Mouse (Mus musculus): Measurements from ENCODE around the gene Atp2a2. TPM values are rescaled to one million over a fixed set of nuclear protein-coding genes. Genes with fewer than 3 reads are reported as not detected.
"Not testable (repeated sequence)": the region's sequence is repeated elsewhere in the genome, so short reads cannot be mapped to it uniquely, and the experiment has no call there.

The Atp2a2 gene
- polyA plus RNA-seq, 2 experiments, result 12.8 to 25.9 TPM

DNA sequence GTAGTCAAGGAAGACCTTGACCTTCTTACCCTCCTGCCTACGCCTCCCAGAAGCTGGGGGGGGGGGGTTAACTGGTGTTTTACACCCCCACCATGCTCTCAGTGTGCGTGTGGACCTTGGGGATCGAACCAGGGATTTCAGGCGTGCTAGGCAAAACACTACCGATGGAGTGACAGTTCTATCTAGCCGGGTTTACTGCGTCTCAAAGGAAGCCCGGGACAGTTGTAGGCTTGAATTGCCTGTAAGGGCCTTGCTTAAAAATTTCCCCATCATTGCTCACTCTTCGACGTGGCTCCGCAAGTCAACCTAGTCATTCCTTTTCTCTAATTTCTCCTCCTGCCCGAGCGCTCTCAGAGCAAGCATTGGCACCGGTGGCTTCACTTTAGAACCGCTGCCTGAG lies 78.9 kb downstream of the Atp2a2 start:
- H3K4me3 ChIP-seq (ENCODE audit: insufficient read depth in 1 of 2, low read depth in 2 of 2, low read length in 2 of 2), result peak overlapping the region; percentile 89 to 99
- no peaks in the 10 kb centered on the region for H3K27me3 ChIP-seq (ENCODE audit: control insufficient read depth, insufficient read depth, low read length)
- H3K9ac ChIP-seq (replicated peaks), result peak overlapping the region; percentile 95
- peak overlapping the region; percentile 99 for H3K4me2 ChIP-seq (ENCODE audit: low read depth)
- peaks cover 3% of the 10 kb centered on the region for H3K36me3 ChIP-seq (replicated peaks; ENCODE audit: control insufficient read depth, insufficient read depth, low read depth)
- ATAC-seq (ENCODE audit: insufficient read depth) (no peak), DNase-seq (ENCODE audit: low read depth in 3 of 3, low spot score in 3 of 3) (no peak)
- TF ChIP-seq CTCF (IDR thresholded peaks at IDR 0.05; ENCODE audit: low read depth) (no peak), EP300 (IDR thresholded peaks at IDR 0.05; ENCODE audit: low read depth) (no peak)
- H3K9me3 ChIP-seq (ENCODE audit: control insufficient read depth, low read length), result no peaks in the 10 kb centered on the region
- WGBS (ENCODE audit: insufficient replicate concordance), result 17% methylated on average over 15 of the region's 15 CpGs
- H3K27ac ChIP-seq, result peak overlapping the region; percentile 51; the same call in 1 of the 2 replicates
- H3K4me1 ChIP-seq (replicated peaks; ENCODE audit: control insufficient read depth in 2 of 2, insufficient read depth in 2 of 2, low read length in 1 of 2), result peaks cover 7 to 21% of the 10 kb centered on the region in 2 experiments; a peak in 3 of 4 replicates

DNA sequence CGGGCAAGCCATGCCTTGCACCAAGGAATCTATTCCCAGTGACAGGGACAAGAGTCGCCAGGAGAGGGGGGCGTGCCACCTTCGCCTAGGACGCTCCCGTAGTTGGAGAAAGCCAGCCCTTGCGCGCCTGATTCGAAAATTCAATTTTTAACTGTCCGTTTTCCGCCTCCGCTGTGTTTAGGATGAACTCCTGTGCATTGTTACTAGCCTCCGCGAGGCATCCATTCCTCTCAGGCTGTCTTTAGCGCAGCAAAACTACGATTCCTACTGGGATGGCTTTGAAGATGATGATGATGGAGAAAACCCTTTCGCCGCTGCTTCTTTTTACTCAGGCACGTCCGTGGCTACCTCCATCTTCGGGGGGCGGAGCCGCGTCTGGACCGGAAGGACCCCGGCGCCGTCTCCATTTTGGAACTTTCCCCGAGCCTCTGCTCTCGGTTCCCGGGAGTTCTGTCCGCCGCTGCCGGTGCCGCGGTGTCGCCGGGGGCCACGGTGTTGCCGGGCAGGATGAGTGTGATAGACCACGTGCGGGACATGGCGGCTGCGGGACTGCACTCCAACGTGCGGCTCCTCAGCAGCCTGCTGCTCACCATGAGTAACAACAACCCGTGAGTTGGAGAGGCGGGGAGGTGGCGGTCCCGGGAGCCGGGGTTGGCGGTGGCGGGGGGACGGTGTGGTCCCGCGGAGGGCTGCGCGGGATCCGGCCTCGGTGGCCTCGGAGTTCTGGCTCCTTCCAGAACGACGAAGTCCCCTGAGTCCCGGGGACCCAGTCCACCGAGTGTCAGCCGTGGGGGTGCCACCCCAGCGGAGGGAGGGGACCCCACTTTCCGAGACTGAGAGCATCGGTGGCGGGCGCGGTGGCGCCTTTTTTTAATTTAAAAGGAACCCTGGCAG lies 79.7 kb downstream of the Atp2a2 start:
- no peaks in the 10 kb centered on the region for H3K9me3 ChIP-seq (ENCODE audit: control insufficient read depth, low read length)
- DNase-seq (ENCODE audit: low read depth in 3 of 3, low spot score in 3 of 3), result peak; percentile 71 to 78 (median 71)
- H3K27me3 ChIP-seq (ENCODE audit: control insufficient read depth, insufficient read depth, low read length), result no peaks in the 10 kb centered on the region
- H3K4me3 ChIP-seq (ENCODE audit: insufficient read depth in 1 of 2, low read depth in 2 of 2, low read length in 2 of 2), result peak overlapping the region; percentile 89 to 99
- H3K4me2 ChIP-seq (ENCODE audit: low read depth), result peak overlapping the region; percentile 99
- TF ChIP-seq CTCF (IDR thresholded peaks at IDR 0.05; ENCODE audit: low read depth) (no peak; the same call in 1 of the 2 replicates), EP300 (IDR thresholded peaks at IDR 0.05; ENCODE audit: low read depth) (peak; percentile 47)
- H3K4me1 ChIP-seq (replicated peaks; ENCODE audit: control insufficient read depth in 2 of 2, insufficient read depth in 2 of 2, low read length in 1 of 2), result peaks cover 7 to 21% of the 10 kb centered on the region in 2 experiments; a peak in 3 of 4 replicates
- H3K27ac ChIP-seq, result peak overlapping the region; percentile 53
- ATAC-seq (ENCODE audit: insufficient read depth), result peak; percentile 83
- H3K36me3 ChIP-seq (replicated peaks; ENCODE audit: control insufficient read depth, insufficient read depth, low read depth), result no peaks in the 10 kb centered on the region
- H3K9ac ChIP-seq (replicated peaks), result peak overlapping the region; percentile 95
- WGBS (ENCODE audit: insufficient replicate concordance), result under 1% methylated on average over 73 of the region's 73 CpGs

DNA sequence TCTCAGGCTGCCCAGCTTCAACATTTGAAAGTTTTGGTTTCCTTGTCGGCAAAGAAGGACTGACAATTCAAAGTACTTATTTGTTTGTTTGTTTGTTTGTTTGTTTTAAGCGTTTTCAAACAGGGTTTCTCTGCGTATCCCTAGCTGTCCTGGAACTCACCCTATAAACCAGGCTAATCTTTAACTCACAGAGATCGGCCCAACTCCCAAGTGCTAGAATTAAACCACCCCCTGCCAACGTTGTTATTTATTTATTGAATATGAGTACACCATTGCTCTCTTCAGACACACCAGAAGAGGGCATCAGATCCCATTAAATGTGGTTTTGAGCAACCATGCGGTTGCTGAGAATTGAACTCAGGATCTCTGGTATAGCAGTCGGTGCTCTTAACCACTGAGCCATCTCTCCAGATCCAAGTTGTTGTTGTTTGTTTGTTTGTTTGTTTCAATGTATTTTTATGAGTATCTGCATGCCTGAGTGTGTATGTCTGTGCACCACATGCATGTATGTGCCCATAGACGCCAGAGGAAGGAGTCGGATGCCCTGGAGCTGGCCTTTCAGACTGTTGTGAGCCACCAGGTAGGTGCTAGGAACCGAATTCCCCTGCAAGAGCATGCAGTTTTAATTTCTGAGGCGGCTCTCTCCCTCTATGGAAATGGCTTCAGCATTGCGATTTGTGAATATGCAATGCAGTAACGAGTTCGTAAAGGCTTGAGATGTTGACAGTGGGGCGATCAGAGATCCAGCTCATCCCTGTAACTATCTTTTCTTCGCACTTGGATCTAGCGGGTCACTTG lies 80.6 kb downstream of the Atp2a2 start, which contains the start of gene Anapc7:
TSS of gene Anapc7 (plus strand) at position 423 of the 798 bp plus-strand sequence.
- H3K27ac ChIP-seq, result peak within 1 kb of the TSS; percentile 53
- peak within 1 kb of the TSS; percentile 95 for H3K9ac ChIP-seq (replicated peaks)
- H3K4me1 ChIP-seq (replicated peaks; ENCODE audit: control insufficient read depth in 2 of 2, insufficient read depth in 2 of 2, low read length in 1 of 2), result peaks cover 7 to 21% of the 10 kb centered on the region in 2 experiments; a peak in 3 of 4 replicates
- DNase-seq (ENCODE audit: low read depth in 3 of 3, low spot score in 3 of 3) (no peak), ATAC-seq (ENCODE audit: insufficient read depth) (peak; percentile 4; the same call in 1 of the 2 replicates)
- TF ChIP-seq EP300 (IDR thresholded peaks at IDR 0.05; ENCODE audit: low read depth) (no peak), CTCF (IDR thresholded peaks at IDR 0.05; ENCODE audit: low read depth) (peak; percentile 48)
- peak within 1 kb of the TSS; percentile 89 to 99 for H3K4me3 ChIP-seq (ENCODE audit: insufficient read depth in 1 of 2, low read depth in 2 of 2, low read length in 2 of 2)
- H3K36me3 ChIP-seq (replicated peaks; ENCODE audit: control insufficient read depth, insufficient read depth, low read depth), result no peaks in the 10 kb centered on the region
- H3K9me3 ChIP-seq (ENCODE audit: control insufficient read depth, low read length), result no peaks in the 10 kb centered on the region
- H3K4me2 ChIP-seq (ENCODE audit: low read depth), result peak within 1 kb of the TSS; percentile 99
- 13% methylated on average over 17 of the region's 17 CpGs for WGBS (ENCODE audit: insufficient replicate concordance)
- no peaks in the 10 kb centered on the region for H3K27me3 ChIP-seq (ENCODE audit: control insufficient read depth, insufficient read depth, low read length)

DNA sequence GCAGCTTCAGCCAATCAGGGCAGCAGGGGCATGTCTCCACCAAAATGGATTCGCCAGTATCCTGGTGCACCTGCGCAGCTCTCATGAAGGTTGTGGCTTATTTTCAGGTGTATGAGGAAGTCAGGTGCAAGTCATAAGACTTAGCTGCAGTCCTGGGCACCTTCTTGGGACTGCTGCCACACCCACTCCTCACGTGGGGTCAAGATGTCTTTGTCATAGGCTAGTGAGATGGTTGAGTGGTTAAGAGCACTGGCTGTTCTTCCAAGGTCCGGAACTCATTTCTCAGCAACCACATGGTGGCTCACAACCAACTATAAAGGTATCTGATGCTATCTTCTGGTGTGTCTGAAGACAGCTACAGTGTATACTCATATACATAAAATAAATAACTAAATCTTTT lies 81.3 kb downstream of the Atp2a2 start:
- H3K27ac ChIP-seq; H3K4me3 ChIP-seq (ENCODE audit: insufficient read depth in 1 of 2, low read depth in 2 of 2, low read length in 2 of 2); H3K9me3 ChIP-seq (ENCODE audit: control insufficient read depth, low read length); H3K27me3 ChIP-seq (ENCODE audit: control insufficient read depth, insufficient read depth, low read length); H3K9ac ChIP-seq (replicated peaks); DNase-seq (ENCODE audit: low read depth in 3 of 3, low spot score in 3 of 3); H3K36me3 ChIP-seq (replicated peaks; ENCODE audit: control insufficient read depth, insufficient read depth, low read depth); ATAC-seq (ENCODE audit: insufficient read depth): not testable (repeated sequence)
- WGBS (ENCODE audit: insufficient replicate concordance), result 50% methylated on average over 4 of the region's 4 CpGs
- Histone ChIP-seq H3K4me1 (replicated peaks; ENCODE audit: control insufficient read depth in 2 of 2, insufficient read depth in 2 of 2, low read length in 1 of 2) (peaks cover 7 to 21% of the 10 kb centered on the region in 2 experiments; a peak in 3 of 4 replicates), H3K4me2 (ENCODE audit: low read depth) (peak overlapping the region; percentile 99; the same call in 1 of the 2 replicates)
